Mouse (Mus musculus): ENCODE results near the gene Vmn2r47. TPM values are rescaled to one million over a fixed set of nuclear protein-coding genes. Genes with fewer than 3 reads are reported as not detected.
"Not testable (repeated sequence)": the region's sequence is repeated elsewhere in the genome, so short reads cannot be mapped to it uniquely, and the experiment has no call there.

Gene Vmn2r47
- total RNA-seq (2021): not detected

DNA sequence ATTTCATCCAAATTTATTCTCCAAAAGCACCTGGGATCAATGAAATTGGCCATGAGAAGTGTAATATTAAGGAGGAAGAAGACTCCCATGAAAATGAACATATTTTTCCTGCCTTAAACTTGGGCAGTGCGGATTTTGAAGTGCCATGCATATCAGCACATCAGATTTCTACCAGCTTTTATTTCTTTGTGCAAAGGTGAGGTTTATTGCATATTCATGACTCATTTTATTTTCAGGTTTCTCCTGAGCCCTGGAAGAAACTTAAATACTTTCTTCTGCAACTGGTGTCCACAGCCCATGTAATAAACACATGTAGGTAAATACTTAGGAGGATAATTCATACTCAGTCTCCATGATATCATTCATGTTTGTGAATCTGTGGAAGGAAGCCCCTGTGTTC, at the start of gene Vmn2r47:
TSS of gene Vmn2r47 (minus strand) at position 101 of the 400 bp plus-strand sequence.
- intact Hi-C loops (cut with DNase I); DNase-seq: not testable (repeated sequence)

- DNase-seq; intact Hi-C loops (cut with DNase I): not testable (repeated sequence)
These were observed 70.7 kb downstream of the Vmn2r47 start, which contains the start of gene Vmn2r46 for GRCm38 (mm10) chr7:9770471-9770870. Gene Vmn2r46 (minus strand): TSS chr7:9770571.

Other genes with a start within 250 kb of the Vmn2r47 start
- not detected for gene Vmn2r46, start 70.8 kb downstream of the Vmn2r47 start, total RNA-seq (2021)
- gene Vmn2r48, start 112.3 kb upstream of the Vmn2r47 start, total RNA-seq (2021): not detected
- gene Vmn2r49, start 150.9 kb upstream of the Vmn2r47 start, total RNA-seq (2021): not detected
- gene Vmn2r50, start 212.0 kb upstream of the Vmn2r47 start, total RNA-seq (2021): not detected

Data from left cerebral cortex, postnatal 4 days (tissue).